Mouse (Mus musculus): Measurements from ENCODE around the gene Pgghg. TPM values are rescaled to one million over a fixed set of nuclear protein-coding genes. Genes with fewer than 3 reads are reported as not detected.

Pgghg gene
- total RNA-seq, 2 experiments from 2014 or later, result 3.3 to 5.8 TPM

GRCm38 (mm10) chr7:140921225-140921975 is 19.8 kb upstream of the Pgghg start:
- DNase-seq (ENCODE audit: low spot score in 2 of 2), result no peak
- intact Hi-C loops (cut with DNase I), result no loop called here

- DNase-seq (ENCODE audit: low spot score in 2 of 2), result peak; percentile 21 to 28
- intact Hi-C loops (cut with DNase I), result no loop called here
Measured at GRCm38 (mm10) chr7:140922398-140923069, 18.7 kb upstream of the Pgghg start.

GRCm38 (mm10) chr7:140923070-140923775 is 18.0 kb upstream of the Pgghg start:
- peak in 1 of 2 experiments; percentile 13 for DNase-seq (ENCODE audit: low spot score in 2 of 2)
- intact Hi-C loops (cut with DNase I), result no loop called here

- no peak for DNase-seq (ENCODE audit: low spot score in 2 of 2)
- intact Hi-C loops (cut with DNase I), result no loop called here
Measured at GRCm38 (mm10) chr7:140927181-140927580, 14.0 kb upstream of the Pgghg start.

GRCm38 (mm10) chr7:140938436-140938835 is 2.8 kb upstream of the Pgghg start:
- DNase-seq (ENCODE audit: low spot score in 2 of 2), result no peak
- intact Hi-C loops (cut with DNase I), result no loop called here

DNA sequence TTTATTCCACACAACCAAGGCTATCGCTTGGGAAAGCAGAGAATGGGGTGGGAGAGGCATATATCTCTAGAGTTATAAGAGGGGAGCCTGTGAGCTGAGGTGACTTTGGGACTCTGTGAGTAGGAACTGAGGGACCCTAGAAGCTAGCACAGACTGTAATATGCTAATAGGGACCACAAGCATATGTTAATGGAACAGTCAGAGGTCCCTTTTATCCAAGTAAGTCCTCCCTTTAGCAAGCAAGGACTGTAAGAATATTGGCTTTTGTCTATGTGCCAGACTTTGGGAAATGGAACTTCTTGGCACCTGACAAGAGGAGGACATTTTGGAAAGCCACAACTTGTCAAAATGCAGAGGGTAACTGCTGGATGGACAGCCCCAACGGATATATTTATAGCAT is 2.3 kb upstream of the Pgghg start:
- DNase-seq (ENCODE audit: low spot score in 2 of 2), result no peak
- intact Hi-C loops (cut with DNase I), result no loop called here

GRCm38 (mm10) chr7:140939669-140940171 is 1.5 kb upstream of the Pgghg start:
- intact Hi-C loops (cut with DNase I), result no loop called here
- no peak for DNase-seq (ENCODE audit: low spot score in 2 of 2)

- intact Hi-C loops (cut with DNase I), result no loop called here
Measured at GRCm38 (mm10) chr7:140942341-140942740, 1.1 kb downstream of the Pgghg start.

GRCm38 (mm10) chr7:140942811-140943210 is 1.6 kb downstream of the Pgghg start:
- intact Hi-C loops (cut with DNase I), result no loop called here
- no peak for DNase-seq (ENCODE audit: low spot score in 2 of 2)

More at GRCm38 (mm10) chr7:140942341-140942740, 1.1 kb downstream of the Pgghg start:
- DNase-seq (ENCODE audit: low spot score in 2 of 2), result no peak

GRCm38 (mm10) chr7:140943356-140943755 is 2.2 kb downstream of the Pgghg start:
- intact Hi-C loops (cut with DNase I), result no loop called here
- DNase-seq (ENCODE audit: low spot score in 2 of 2), result no peak

GRCm38 (mm10) chr7:140944236-140944635 is 3.0 kb downstream of the Pgghg start:
- DNase-seq (ENCODE audit: low spot score in 2 of 2), result no peak
- intact Hi-C loops (cut with DNase I), result no loop called here

GRCm38 (mm10) chr7:140945247-140945646 is 4.1 kb downstream of the Pgghg start:
- DNase-seq (ENCODE audit: low spot score in 2 of 2), result no peak
- intact Hi-C loops (cut with DNase I), result no loop called here

GRCm38 (mm10) chr7:140946311-140946710 is 5.1 kb downstream of the Pgghg start:
- intact Hi-C loops (cut with DNase I), result no loop called here
- DNase-seq (ENCODE audit: low spot score in 2 of 2), result no peak

DNA sequence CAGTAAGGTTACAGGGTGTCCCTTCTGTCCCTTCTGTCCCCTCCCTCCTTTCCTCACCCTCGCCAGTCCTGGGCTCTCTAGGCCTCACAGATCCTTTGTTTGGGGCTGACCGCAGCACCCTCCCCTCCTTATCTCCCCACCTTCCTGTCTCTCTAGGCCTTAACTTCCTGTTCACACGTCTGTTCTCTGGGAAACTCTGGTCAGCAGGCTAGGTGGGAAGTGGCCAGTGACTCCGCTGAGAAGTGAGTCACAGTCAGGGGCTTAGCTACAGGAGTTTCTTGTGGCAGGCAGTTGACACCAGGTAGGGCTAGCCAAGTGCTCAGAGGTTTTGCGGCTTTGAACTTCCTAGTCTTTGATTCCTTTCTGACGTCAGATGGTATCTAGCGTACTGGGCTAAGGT is 5.8 kb downstream of the Pgghg start:
- intact Hi-C loops (cut with DNase I), result no loop called here
- DNase-seq (ENCODE audit: low spot score in 2 of 2), result no peak

GRCm38 (mm10) chr7:140948161-140948560 is 7.0 kb downstream of the Pgghg start:
- intact Hi-C loops (cut with DNase I), result no loop called here
- no peak for DNase-seq (ENCODE audit: low spot score in 2 of 2)

DNA sequence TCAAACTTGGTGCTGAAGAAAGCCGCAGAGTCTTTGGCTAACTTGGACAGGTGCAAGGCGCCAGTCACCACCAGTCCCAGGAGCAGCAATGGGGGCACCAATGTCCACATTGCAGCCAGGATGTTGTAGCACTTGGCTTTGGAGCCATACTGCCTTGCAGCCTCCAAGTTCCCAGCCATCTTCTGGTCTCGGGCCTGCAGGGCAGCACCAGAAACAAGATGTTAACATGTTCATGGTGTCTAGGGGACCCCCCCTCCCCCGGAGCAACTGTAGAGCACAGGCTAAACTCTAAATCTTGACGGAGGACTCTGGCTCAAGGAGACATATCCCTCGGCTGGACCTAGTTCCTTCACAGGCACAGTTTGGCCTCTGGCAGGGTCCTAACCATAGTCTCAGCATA is 8.1 kb downstream of the Pgghg start:
- intact Hi-C loops (cut with DNase I), result no loop called here
- no peak for DNase-seq (ENCODE audit: low spot score in 2 of 2)

- DNase-seq (ENCODE audit: low spot score in 2 of 2), result no peak
- intact Hi-C loops (cut with DNase I), result no loop called here
Measured at GRCm38 (mm10) chr7:140949824-140950530, 8.8 kb downstream of the Pgghg start, which contains the start of gene Ifitm5. Ifitm5 (minus strand) TSS chr7:140950291.

- intact Hi-C loops (cut with DNase I), result no loop called here
- DNase-seq (ENCODE audit: low spot score in 2 of 2), result no peak
Measured at GRCm38 (mm10) chr7:140951051-140951450, 9.9 kb downstream of the Pgghg start.

DNA sequence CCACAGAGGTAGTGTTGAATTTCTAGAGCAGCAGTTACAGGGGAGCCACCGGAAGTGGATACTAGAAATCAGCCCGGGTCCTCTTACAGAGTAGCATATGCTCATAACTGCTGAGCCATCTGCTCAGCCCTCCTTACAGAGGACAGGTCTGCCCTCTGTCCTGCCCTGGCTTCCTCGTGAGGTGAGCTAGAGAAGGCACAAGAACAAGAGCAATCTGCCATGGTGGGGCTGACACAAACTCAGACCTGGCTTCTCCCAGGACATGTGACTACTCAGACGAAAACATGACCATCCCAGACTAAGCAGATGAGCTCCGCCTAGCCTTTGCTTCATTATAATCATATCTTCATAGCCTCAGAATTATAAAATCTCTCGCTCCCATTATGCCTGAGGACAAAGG is 10.6 kb downstream of the Pgghg start:
- intact Hi-C loops (cut with DNase I), result no loop called here
- no peak for DNase-seq (ENCODE audit: low spot score in 2 of 2)

- intact Hi-C loops (cut with DNase I), result no loop called here
- no peak for DNase-seq (ENCODE audit: low spot score in 2 of 2)
Measured at GRCm38 (mm10) chr7:140952441-140952840, 11.2 kb downstream of the Pgghg start.
